Mouse (Mus musculus) ES-Bruce4 (cell line): Measurements from ENCODE around the gene Tnfsfm13.

Experiments
- CTCF ChIP-seq: IDR thresholded peaks from one replicate; pipeline ENCODE4 v1.8.1; 2011; ENCODE audit warnings: low read depth, low read length
- EP300 ChIP-seq: IDR thresholded peaks from 2 replicates; pipeline ENCODE4 v1.6.1; 2011; ENCODE audit warnings: low read depth, low read length; ENCODE audit not compliant: insufficient read depth
- POLR2A ChIP-seq: IDR thresholded peaks from one replicate; pipeline ENCODE4 v1.8.1; 2011; ENCODE audit warnings: low read length; ENCODE audit not compliant: insufficient read depth

GRCm38 (mm10) chr11:69706775-69707479, 11.0 kb upstream of the Tnfsfm13 start:
- TF ChIP-seq CTCF = no peak
- no peak for TF ChIP-seq POLR2A
- peak; percentile 78 for TF ChIP-seq EP300
